ENCODE assay signal across 9 mouse cellular contexts in genomic region chr7:118489706-118490665, GRCm38 (mm10). TPM values are rescaled to one million over a fixed set of nuclear protein-coding genes. Genes with fewer than 3 reads are reported as not detected.
DNase-seq lines count a peak whose midpoint lies in the region; ATAC-seq and TF ChIP-seq lines count a peak whose summit lies in the region.
"Had no signal": no experiment of that assay in that cellular context is flagged by ENCODE, and none has a peak within 500 bp of the region (broad histone marks: within the 10 kb centered on the region; RNA-seq: fewer than 3 reads in every experiment).

No protein-coding gene starts in this region.

- peak overlapping the region; percentile 78 for H3K4me2 ChIP-seq in kidney, embryonic 16.5 days (replicated peaks; ENCODE audit: low read depth, low read length)
- peak overlapping the region; percentile 81 for H3K4me2 ChIP-seq in hindbrain, embryonic 15.5 days
- H3K4me2 ChIP-seq in midbrain, postnatal 0 days (ENCODE audit: low read depth, low read length, poor library complexity, severe bottlenecking): 0 out of 2 replicates have a peak overlapping the region, but pooled peaks have one; percentile 4

- peak overlapping the region; percentile 81 for H3K4me3 ChIP-seq in kidney, embryonic 16.5 days (ENCODE audit: low read length)
- H3K4me3 ChIP-seq in brown adipose tissue, adult 24 weeks (ENCODE audit: insufficient read depth, low read depth, low read length): peak overlapping the region; percentile 77
- H3K4me3 ChIP-seq in hindbrain, embryonic 15.5 days: peak overlapping the region; percentile 50
- peak overlapping the region; percentile 44; the same call in 1 of the 2 replicates for H3K4me3 ChIP-seq in midbrain, postnatal 0 days (ENCODE audit: low read depth, low read length)

- H3K4me1 ChIP-seq in kidney, embryonic 16.5 days (ENCODE audit: insufficient read depth, low read length): peaks cover 34% of the 10 kb centered on the region
- H3K4me1 ChIP-seq in brown adipose tissue, adult 24 weeks (ENCODE audit: control insufficient read depth, insufficient read depth, insufficient read length, low read length): peaks cover 16% of the 10 kb centered on the region
- peaks cover 13% of the 10 kb centered on the region for H3K4me1 ChIP-seq in hindbrain, embryonic 15.5 days (replicated peaks)
- H3K4me1 ChIP-seq in midbrain, postnatal 0 days (ENCODE audit: insufficient read depth, low read length): peaks cover 6% of the 10 kb centered on the region; the same call in 1 of the 2 replicates

- TF ChIP-seq CTCF in midbrain, postnatal 0 days (IDR thresholded peaks at IDR 0.05): no peak

- H3K9ac ChIP-seq in kidney, embryonic 16.5 days (replicated peaks; ENCODE audit: low read length): peak overlapping the region; percentile 95
- H3K9ac ChIP-seq in hindbrain, embryonic 15.5 days: no peak overlapping the region
- H3K9ac ChIP-seq in midbrain, postnatal 0 days (replicated peaks; ENCODE audit: low read length, poor library complexity, severe bottlenecking): no peak overlapping the region

- H3K27me3 ChIP-seq in kidney, embryonic 16.5 days (ENCODE audit: insufficient read depth, low read length): peaks cover 25% of the 10 kb centered on the region
- peaks cover 60% of the 10 kb centered on the region for H3K27me3 ChIP-seq in hindbrain, embryonic 15.5 days
- H3K27me3 ChIP-seq in midbrain, postnatal 0 days (ENCODE audit: insufficient read depth, low read length): peaks cover 43% of the 10 kb centered on the region

- H3K36me3 ChIP-seq in kidney, embryonic 16.5 days (ENCODE audit: insufficient read depth, low read length): no peaks in the 10 kb centered on the region
- H3K36me3 ChIP-seq in hindbrain, embryonic 15.5 days: no peaks in the 10 kb centered on the region
- H3K36me3 ChIP-seq in midbrain, postnatal 0 days (ENCODE audit: insufficient read depth, low read length): no peaks in the 10 kb centered on the region

- no peak for DNase-seq in kidney, adult 9 months
- no peak for DNase-seq in midbrain, postnatal 0 days (ENCODE audit: low spot score)
- DNase-seq in layer of hippocampus, postnatal 14 days (ENCODE audit: low spot score in 2 of 2): no peak
- no peak for DNase-seq in urinary bladder, postnatal 10 days (ENCODE audit: low spot score)
- no peak for DNase-seq in layer of hippocampus, adult 8-10 months (ENCODE audit: low spot score in 2 of 2)

- 32% methylated on average over 57 of the region's 57 CpGs for WGBS in kidney, embryonic 16.5 days
- WGBS in hindbrain, embryonic 15.5 days: 14% methylated on average over 57 of the region's 57 CpGs
- 19% methylated on average over 57 of the region's 57 CpGs for WGBS in midbrain, postnatal 0 days

- H3K9me3 ChIP-seq in kidney, embryonic 16.5 days (ENCODE audit: low read length): no peaks in the 10 kb centered on the region
- H3K9me3 ChIP-seq in hindbrain, embryonic 15.5 days: no peaks in the 10 kb centered on the region
- H3K9me3 ChIP-seq in midbrain, postnatal 0 days (ENCODE audit: low read length): no peaks in the 10 kb centered on the region

- no peak overlapping the region for H3K27ac ChIP-seq in kidney, embryonic 16.5 days (ENCODE audit: low read length)
- no peak overlapping the region for H3K27ac ChIP-seq in brown adipose tissue, adult 24 weeks (replicated peaks; ENCODE audit: low read depth, low read length)
- H3K27ac ChIP-seq in hindbrain, embryonic 15.5 days (replicated peaks): no peak overlapping the region
- no peak overlapping the region for H3K27ac ChIP-seq in midbrain, postnatal 0 days (ENCODE audit: low read depth, low read length)

- no peak for ATAC-seq in kidney, embryonic 16.5 days (ENCODE audit: low FRiP score, low TSS enrichment)
- peak; percentile 31; the same call in 1 of the 2 replicates for ATAC-seq in hindbrain, embryonic 15.5 days (ENCODE audit: low FRiP score, low read depth)
- no peak for ATAC-seq in midbrain, postnatal 0 days (ENCODE audit: low FRiP score)

RNA-seq across cellular contexts. Expression of gene Itpripl2, which starts 1.8 kb away (rescaled TPM):
- polyA plus RNA-seq in kidney, embryonic 16.5 days (2015; fragmentation: Nextera tagmentation; extraction: Ambion mirVana): 3.8 and 4.7 TPM in 2 replicates
- polyA plus RNA-seq in brown adipose tissue, adult 24 weeks (2012; ENCODE audit: insufficient read depth, insufficient read length, missing spikeins): 7.4 and 7.8 TPM in 2 replicates
- polyA plus RNA-seq in hindbrain, embryonic 15.5 days (2015; fragmentation: Nextera tagmentation; extraction: Ambion mirVana): 0.87 and 1.0 TPM in 2 replicates
- 5.2 and 5.4 TPM in 2 replicates for total RNA-seq in midbrain, postnatal 0 days (2014; rRNA removed)
- polyA plus RNA-seq in midbrain, postnatal 0 days (2015; fragmentation: Nextera tagmentation; extraction: Ambion mirVana): 0.48 and 0.52 TPM in 2 replicates
- 1 to 10 TPM; 4.6 TPM for total RNA-seq in layer of hippocampus, postnatal 14 days (2021)
- 1 to 10 TPM; 3.4 to 7.7 (median 4.9) TPM for total RNA-seq in layer of hippocampus, adult 8-10 months (2022)

RNA-seq across cellular contexts. Expression of gene Syt17, which starts 42.0 kb away (rescaled TPM):
- polyA plus RNA-seq in kidney, embryonic 16.5 days (2015; fragmentation: Nextera tagmentation; extraction: Ambion mirVana): 12.6 and 13.3 TPM in 2 replicates
- not detected in 2 replicates for polyA plus RNA-seq in brown adipose tissue, adult 24 weeks (2012; ENCODE audit: insufficient read depth, insufficient read length, missing spikeins)
- 21.3 and 21.9 TPM in 2 replicates for polyA plus RNA-seq in hindbrain, embryonic 15.5 days (2015; fragmentation: Nextera tagmentation; extraction: Ambion mirVana)
- 47.4 and 61.3 TPM in 2 replicates for total RNA-seq in midbrain, postnatal 0 days (2014; rRNA removed)
- 31.6 and 34.9 TPM in 2 replicates for polyA plus RNA-seq in midbrain, postnatal 0 days (2015; fragmentation: Nextera tagmentation; extraction: Ambion mirVana)
- 10 to 100 TPM; 64.6 to 64.9 TPM for total RNA-seq in layer of hippocampus, postnatal 14 days (2021)
- 10 to 100 TPM; 61.5 to 90.0 (median 76.4) TPM for total RNA-seq in layer of hippocampus, adult 8-10 months (2022)
- polyA plus RNA-seq: macrophage had no signal

RNA-seq across cellular contexts. Expression of gene Coq7, which starts 43.2 kb away (rescaled TPM):
- 144 and 158 TPM in 2 replicates for polyA plus RNA-seq in kidney, embryonic 16.5 days (2015; fragmentation: Nextera tagmentation; extraction: Ambion mirVana)
- 172 and 271 TPM in 2 replicates for polyA plus RNA-seq in brown adipose tissue, adult 24 weeks (2012; ENCODE audit: insufficient read depth, insufficient read length, missing spikeins)
- 100 and 101 TPM in 2 replicates for polyA plus RNA-seq in hindbrain, embryonic 15.5 days (2015; fragmentation: Nextera tagmentation; extraction: Ambion mirVana)
- 30.9 and 38.2 TPM in 2 replicates for total RNA-seq in midbrain, postnatal 0 days (2014; rRNA removed)
- polyA plus RNA-seq in midbrain, postnatal 0 days (2015; fragmentation: Nextera tagmentation; extraction: Ambion mirVana): 128 and 131 TPM in 2 replicates
- total RNA-seq in layer of hippocampus, postnatal 14 days (2021): 10 to 100 TPM; 35.2 to 37.0 TPM
- total RNA-seq in layer of hippocampus, adult 8-10 months (2022): 10 to 100 TPM; 29.6 to 40.5 (median 37.4) TPM

Comparison
In these comparisons a context has a peak if more than half of its experiments do, and no peak if none do; other contexts are left out.
1. H3K4me2 ChIP-seq: peak in every context shown above with its lines; median percentile 81 in hindbrain, embryonic 15.5 days; 78 in kidney, embryonic 16.5 days; 4 in midbrain, postnatal 0 days.
2. RNA of gene Syt17, which starts 42.0 kb away (polyA plus RNA-seq): 31.6 to 34.9 TPM in midbrain, postnatal 0 days, 21.3 to 21.9 TPM in hindbrain, embryonic 15.5 days and 12.6 to 13.3 TPM in kidney, embryonic 16.5 days; not detected in brown adipose tissue, adult 24 weeks; every median in the first group is over 10 times any median in the second.
3. Peak in every context shown above with its lines, with median percentiles within 50 percentile points of each other: H3K4me3 ChIP-seq.